Mouse (Mus musculus): ENCODE data around the gene Pmf1. TPM values are rescaled to one million over a fixed set of nuclear protein-coding genes. Genes with fewer than 3 reads are reported as not detected.

The Pmf1 gene
- 73.6 and 114 TPM in 2 replicates for polyA plus RNA-seq (2012; ENCODE audit: insufficient read depth, low replicate concordance)

DNA sequence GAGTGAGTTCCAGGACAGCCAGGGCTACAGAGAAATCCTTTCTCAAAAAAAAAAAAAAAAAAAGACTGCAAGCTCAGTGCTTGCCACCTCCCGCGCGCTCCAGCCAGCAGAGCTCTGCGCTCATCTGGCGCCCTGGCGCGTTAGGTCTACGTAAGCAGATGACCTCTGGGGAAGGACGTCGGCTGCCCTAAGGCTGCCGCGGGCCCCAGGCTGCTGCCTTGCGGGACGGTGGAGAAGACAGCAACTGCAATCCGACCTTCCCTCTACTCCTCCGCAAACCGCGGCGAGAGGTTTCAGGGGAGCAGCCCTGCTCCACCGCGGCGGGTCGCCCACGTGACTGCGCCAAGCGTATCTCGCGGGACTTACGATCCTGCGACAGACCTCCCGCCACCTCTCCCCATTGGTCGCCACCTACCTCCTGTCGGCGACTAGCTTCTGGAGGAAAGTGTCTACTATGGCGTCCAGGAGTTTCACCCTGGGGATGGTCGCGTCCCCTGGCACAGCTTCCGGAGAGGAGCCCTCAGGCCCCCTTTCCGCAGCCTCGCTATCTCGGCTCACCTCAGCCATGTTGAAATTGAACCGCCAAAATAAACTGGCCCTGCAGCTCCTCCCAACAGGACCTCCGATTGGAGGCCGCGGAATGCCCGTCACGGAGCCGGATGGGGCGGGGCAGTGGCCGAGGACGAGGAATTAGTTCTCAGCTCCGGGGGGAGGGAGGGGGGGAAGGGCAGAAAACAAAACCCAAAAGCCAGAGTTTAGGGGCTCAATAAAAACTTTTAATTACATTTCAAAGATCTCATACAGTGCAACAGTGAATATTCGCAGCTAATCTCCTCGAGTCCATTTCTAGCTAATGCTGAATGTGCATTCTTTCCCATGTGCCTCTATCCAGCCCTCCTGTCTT lies at the start of gene Pmf1:
Gene Pmf1, minus strand, starts transcription at position 591 of the 904 bp plus-strand sequence.
- peaks cover 42% of the 10 kb centered on the region for H3K36me3 ChIP-seq (replicated peaks; ENCODE audit: low read length)
- H3K9me3 ChIP-seq, result no peaks in the 10 kb centered on the region
- peaks cover 69% of the 10 kb centered on the region for H3K4me1 ChIP-seq
- H3K27me3 ChIP-seq (replicated peaks), result no peaks in the 10 kb centered on the region
- H3K4me3 ChIP-seq (replicated peaks), result peak within 1 kb of the TSS; percentile 92
- TF ChIP-seq FLI1 (IDR thresholded peaks at IDR 0.05; ENCODE audit: low read length) (peak; percentile 23; the same call in 1 of the 2 replicates), GATA1 (IDR thresholded peaks at IDR 0.05; ENCODE audit: borderline replicate concordance, low read length) (no peak)

DNA sequence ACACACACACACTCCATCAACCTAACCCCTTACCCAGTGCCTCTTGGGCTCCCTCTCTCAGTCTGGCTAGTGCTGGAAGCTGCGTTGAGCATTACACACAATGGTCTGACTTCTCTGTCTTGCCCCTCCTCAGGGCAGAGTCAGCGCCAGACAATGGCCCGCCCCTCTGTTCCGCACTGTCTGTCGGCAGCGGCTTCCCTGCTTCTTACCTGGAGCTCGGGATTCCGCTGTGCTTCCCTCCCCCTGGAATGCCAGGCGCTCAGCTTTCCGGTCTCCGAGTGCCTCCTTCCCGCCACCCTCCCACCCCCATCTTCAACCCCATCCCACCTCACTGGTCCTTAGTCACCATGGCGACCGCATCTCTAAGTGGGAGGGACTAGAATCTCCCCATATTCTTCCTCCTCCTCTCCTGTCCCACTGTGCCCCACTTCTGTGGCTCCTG lies 48.7 kb upstream of the Pmf1 start:
- TF ChIP-seq FLI1 (IDR thresholded peaks at IDR 0.05; ENCODE audit: low read length) (no peak), GATA1 (IDR thresholded peaks at IDR 0.05; ENCODE audit: borderline replicate concordance, low read length) (no peak)
- no peak overlapping the region for H3K4me3 ChIP-seq (replicated peaks)
- no peaks in the 10 kb centered on the region for H3K36me3 ChIP-seq (replicated peaks; ENCODE audit: low read length)
- H3K9me3 ChIP-seq, result no peaks in the 10 kb centered on the region
- peaks cover 60% of the 10 kb centered on the region for H3K4me1 ChIP-seq
- peaks cover 84% of the 10 kb centered on the region for H3K27me3 ChIP-seq (replicated peaks)

DNA sequence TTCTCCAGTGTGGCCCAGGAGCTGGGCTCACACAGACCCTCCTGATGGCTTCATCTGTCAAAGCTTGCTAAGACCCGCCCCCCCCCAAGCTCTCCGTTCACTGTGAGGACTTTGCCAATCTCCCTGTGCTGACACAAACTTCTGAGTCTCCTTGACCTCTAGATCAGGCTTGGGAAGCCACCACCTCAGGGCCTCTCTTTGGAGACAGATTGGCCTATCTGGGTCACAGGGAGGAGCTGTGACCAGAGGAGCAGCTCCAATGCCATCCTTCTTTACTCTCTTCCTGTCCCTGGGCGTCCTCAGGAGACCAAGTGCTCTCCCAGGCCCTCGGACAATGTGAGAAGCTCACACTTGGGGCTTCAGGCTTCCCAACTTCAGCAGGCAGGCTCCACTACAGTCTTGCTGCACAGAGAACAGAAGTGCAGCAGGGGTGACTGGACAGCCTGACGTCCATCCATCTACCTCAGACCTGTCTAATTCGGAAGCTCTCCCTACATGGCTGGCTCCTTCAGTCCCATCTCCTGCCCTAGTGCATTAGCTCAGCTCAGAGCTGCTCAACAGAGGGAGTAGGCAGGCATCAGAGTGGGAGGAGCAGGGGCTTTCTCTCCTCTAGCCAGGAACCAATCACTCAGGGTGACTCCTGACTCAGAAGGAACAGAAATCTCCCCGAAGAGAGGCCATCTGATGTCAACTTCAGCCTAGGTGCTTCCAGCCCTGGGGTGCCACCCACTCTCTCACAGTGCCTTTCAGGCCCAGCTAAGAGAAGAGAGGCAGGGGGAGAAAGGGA lies 46.8 kb upstream of the Pmf1 start:
- TF ChIP-seq GATA1 (IDR thresholded peaks at IDR 0.05; ENCODE audit: borderline replicate concordance, low read length), result no peak
- no peak for TF ChIP-seq FLI1 (IDR thresholded peaks at IDR 0.05; ENCODE audit: low read length)
- Histone ChIP-seq H3K9me3 (no peaks in the 10 kb centered on the region), H3K4me1 (peaks cover 78% of the 10 kb centered on the region), H3K4me3 (replicated peaks) (peak overlapping the region; percentile 4), H3K27me3 (replicated peaks) (peaks cover 96% of the 10 kb centered on the region), H3K36me3 (replicated peaks; ENCODE audit: low read length) (no peaks in the 10 kb centered on the region)

DNA sequence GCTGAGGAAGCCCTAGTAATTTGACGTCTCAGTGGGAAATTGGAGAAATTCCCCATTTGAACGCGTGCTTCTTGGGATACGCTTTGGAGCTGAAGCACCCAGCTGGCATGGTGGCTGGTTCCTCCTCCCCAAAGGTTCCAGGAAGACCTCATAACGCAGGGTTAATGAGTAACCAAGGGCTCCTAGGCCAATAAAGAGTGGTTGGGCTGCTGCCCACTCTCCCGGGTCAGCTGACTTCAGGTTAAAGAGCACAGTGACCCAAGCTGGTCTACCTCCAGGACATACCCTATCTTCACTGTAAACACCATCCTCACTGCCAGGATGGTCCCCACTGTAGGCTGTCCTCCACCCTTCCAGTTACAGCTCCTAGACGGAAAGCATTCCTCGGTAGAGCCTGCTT lies 46.2 kb upstream of the Pmf1 start:
- H3K4me1 ChIP-seq, result peaks cover 80% of the 10 kb centered on the region
- no peak for TF ChIP-seq GATA1 (IDR thresholded peaks at IDR 0.05; ENCODE audit: borderline replicate concordance, low read length)
- TF ChIP-seq FLI1 (IDR thresholded peaks at IDR 0.05; ENCODE audit: low read length), result no peak
- peaks cover 97% of the 10 kb centered on the region for H3K27me3 ChIP-seq (replicated peaks)

DNA sequence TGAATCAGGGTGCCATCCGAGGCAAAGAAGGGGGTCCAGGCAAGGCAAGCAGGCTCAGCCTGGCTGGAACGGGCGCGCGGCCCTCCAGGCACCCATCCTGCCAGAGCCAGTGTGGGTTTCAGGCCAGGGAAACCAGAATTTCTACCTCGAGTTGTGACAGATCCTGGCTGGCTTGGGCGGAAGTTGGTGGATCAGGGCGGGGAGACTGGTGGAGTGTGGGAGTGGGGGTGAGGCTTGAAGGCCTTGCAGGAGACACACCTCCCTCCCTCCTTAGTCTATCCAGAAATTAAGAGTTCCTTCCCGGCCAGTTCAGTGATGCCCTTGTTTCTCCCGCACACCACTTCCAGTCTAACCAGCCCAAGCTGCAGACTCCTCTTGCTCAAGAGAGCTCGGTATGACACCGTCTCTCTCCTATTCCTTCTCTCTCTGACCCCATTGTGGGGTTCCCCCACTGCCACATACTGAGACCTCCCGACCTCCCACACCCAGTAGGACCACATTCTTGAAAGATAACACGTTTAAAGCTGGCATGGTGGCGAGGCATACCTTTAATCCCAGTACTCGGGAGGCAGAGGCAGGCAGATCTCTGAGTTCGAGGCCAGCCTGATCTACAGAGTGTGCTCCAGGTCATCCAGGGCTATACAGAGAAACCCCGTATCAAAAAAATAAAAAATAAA lies 45.6 kb upstream of the Pmf1 start:
- Histone ChIP-seq H3K9me3 (no peaks in the 10 kb centered on the region), H3K27me3 (replicated peaks) (peaks cover 97% of the 10 kb centered on the region), H3K4me1 (peaks cover 75% of the 10 kb centered on the region), H3K4me3 (replicated peaks) (peak overlapping the region; percentile 68), H3K36me3 (replicated peaks; ENCODE audit: low read length) (no peaks in the 10 kb centered on the region)
- TF ChIP-seq FLI1 (IDR thresholded peaks at IDR 0.05; ENCODE audit: low read length), result no peak
- TF ChIP-seq GATA1 (IDR thresholded peaks at IDR 0.05; ENCODE audit: borderline replicate concordance, low read length), result no peak

More for the DNA sequence above, 46.2 kb upstream of the Pmf1 start:
- H3K9me3 ChIP-seq, result no peaks in the 10 kb centered on the region
- H3K4me3 ChIP-seq (replicated peaks), result no peak overlapping the region
- no peaks in the 10 kb centered on the region for H3K36me3 ChIP-seq (replicated peaks; ENCODE audit: low read length)

DNA sequence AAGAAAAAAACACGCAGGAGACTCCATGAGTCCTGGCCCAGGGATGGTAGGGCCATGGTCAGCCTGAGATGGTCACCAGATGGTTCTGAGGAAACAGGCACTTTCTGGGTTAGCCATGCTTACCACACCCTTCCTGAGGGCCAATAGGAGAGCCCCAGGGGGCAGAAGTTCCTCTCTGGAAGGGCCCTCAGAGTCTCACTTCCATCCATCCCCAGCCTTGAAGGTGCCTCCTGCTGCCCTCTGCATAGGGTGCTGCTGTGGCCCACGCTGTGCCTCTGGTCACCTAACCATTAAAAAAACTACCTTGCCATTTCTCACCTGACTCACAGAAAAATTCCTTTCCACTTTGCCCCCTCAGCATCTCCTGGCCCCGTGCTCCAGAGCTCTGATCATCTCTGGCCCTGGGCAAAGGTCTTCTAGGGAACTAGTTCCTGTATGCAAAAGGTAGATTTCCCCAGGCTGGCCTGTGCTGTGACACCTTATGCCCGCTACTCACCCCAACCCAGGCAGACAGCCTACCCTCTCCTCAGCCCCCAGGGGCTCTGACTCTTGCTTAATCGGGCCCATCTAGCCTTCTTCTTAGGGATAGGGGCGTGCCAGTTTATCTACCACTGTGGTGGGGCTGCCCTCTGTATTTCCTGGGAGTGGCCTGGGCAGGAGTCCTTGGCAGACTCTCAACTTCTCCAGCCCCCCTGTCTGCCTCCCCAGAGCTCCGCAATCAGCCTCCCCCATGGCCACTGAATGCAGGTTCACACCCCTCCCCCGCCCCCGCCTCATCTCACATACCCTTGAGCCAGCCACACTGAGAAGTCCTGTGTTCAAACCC lies 44.8 kb upstream of the Pmf1 start:
- peaks cover 68% of the 10 kb centered on the region for H3K4me1 ChIP-seq
- TF ChIP-seq FLI1 (IDR thresholded peaks at IDR 0.05; ENCODE audit: low read length) (no peak), GATA1 (IDR thresholded peaks at IDR 0.05; ENCODE audit: borderline replicate concordance, low read length) (no peak)
- no peaks in the 10 kb centered on the region for H3K36me3 ChIP-seq (replicated peaks; ENCODE audit: low read length)
- H3K9me3 ChIP-seq, result no peaks in the 10 kb centered on the region
- peaks cover 97% of the 10 kb centered on the region for H3K27me3 ChIP-seq (replicated peaks)
- H3K4me3 ChIP-seq (replicated peaks), result peak overlapping the region; percentile 68

DNA sequence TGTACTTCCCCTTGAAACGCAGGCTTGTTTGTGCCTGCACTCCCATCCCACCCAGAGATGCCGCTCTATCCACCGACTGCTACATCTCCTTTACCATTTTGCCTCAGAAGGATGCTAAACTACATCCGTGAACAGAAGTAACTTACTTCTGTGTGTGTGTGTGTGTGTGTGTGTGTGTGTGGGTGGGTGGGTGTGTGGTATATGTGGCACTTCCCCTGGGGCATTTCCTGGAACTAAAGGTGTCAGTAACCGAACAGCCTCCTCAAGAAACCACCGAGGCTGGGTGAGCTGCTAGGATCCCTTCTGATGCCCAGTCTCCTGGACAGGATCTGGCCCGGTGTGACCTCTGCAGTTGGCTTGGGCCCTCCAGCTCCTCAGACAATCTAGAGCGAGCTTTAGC lies 43.9 kb upstream of the Pmf1 start:
- Histone ChIP-seq H3K36me3 (replicated peaks; ENCODE audit: low read length) (no peaks in the 10 kb centered on the region), H3K27me3 (replicated peaks) (peaks cover 99% of the 10 kb centered on the region), H3K4me1 (peaks cover 65% of the 10 kb centered on the region), H3K4me3 (replicated peaks) (peak overlapping the region; percentile 70), H3K9me3 (no peaks in the 10 kb centered on the region)
- TF ChIP-seq FLI1 (IDR thresholded peaks at IDR 0.05; ENCODE audit: low read length) (no peak), GATA1 (IDR thresholded peaks at IDR 0.05; ENCODE audit: borderline replicate concordance, low read length) (no peak)

DNA sequence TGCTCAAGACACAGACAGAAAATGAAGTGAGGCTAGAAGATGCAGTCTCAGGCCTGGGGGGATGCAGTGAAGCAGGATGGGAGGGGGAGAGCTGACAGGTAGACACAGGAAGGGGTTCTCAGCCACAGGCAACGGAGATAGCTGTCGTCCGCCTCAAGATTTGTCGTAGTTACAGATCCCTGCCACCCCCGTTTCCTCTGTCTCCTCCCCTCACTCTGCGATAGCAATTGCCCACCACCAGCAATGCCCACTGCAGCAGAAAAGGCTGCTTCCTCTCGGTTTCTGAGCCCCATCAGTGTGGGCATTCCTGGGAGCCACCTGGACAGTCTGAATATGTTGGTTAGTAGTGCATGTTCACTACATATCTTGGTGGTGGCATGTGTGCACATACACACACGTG lies 43.2 kb upstream of the Pmf1 start:
- Histone ChIP-seq H3K9me3 (no peaks in the 10 kb centered on the region), H3K4me3 (replicated peaks) (peak overlapping the region; percentile 78), H3K27me3 (replicated peaks) (peaks cover 95% of the 10 kb centered on the region), H3K36me3 (replicated peaks; ENCODE audit: low read length) (no peaks in the 10 kb centered on the region), H3K4me1 (peaks cover 64% of the 10 kb centered on the region)
- no peak for TF ChIP-seq GATA1 (IDR thresholded peaks at IDR 0.05; ENCODE audit: borderline replicate concordance, low read length)
- no peak for TF ChIP-seq FLI1 (IDR thresholded peaks at IDR 0.05; ENCODE audit: low read length)

DNA sequence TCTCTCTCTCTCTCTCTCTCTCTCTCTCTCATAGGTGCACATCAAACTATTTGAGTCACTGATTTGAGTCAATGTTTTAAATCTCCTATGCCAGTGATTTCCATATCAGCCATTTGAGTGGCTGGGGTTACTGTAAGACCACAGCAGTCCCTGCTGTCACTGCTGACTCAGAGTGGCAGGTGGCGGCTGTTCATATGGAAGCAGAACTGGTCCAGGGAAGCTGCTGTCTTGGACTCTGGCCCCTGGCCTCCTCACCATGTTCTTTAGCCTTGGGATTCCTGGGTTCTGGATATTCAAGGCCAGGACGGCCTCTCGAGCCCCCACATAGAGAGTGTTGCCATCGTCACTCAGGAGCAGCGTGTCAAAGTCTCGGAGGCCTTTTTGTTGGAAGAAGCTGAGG lies 42.6 kb upstream of the Pmf1 start:
- H3K36me3 ChIP-seq (replicated peaks; ENCODE audit: low read length), result no peaks in the 10 kb centered on the region
- no peaks in the 10 kb centered on the region for H3K9me3 ChIP-seq
- peaks cover 93% of the 10 kb centered on the region for H3K27me3 ChIP-seq (replicated peaks)
- peaks cover 71% of the 10 kb centered on the region for H3K4me1 ChIP-seq
- TF ChIP-seq GATA1 (IDR thresholded peaks at IDR 0.05; ENCODE audit: borderline replicate concordance, low read length) (no peak), FLI1 (IDR thresholded peaks at IDR 0.05; ENCODE audit: low read length) (no peak)
- H3K4me3 ChIP-seq (replicated peaks), result no peak overlapping the region

Data from megakaryocyte, embryonic 14.5 days (primary cell).